In the genomic region with DNA sequence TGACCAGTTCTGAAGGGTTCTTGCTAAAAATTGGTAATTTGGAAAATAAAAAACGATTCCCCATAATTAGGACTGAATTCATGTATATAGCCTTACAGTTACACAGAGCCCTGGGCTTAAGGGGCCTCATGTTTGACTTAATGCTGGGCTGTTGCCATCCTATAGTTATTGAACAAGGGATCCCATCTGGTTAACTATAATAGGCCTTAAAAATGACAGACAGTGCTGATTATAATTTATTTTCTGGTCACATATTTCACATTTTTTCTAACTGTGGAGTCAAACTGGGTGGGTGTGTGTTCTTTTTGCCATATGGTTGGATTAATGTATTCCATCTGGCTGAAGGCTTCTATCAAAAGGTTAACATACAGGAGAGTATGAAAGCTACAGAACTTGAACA, we compare ENCODE assay signal across 20 mouse cellular contexts.
DNase-seq lines count a peak whose midpoint lies in the region; ATAC-seq lines count a peak whose summit lies in the region.
"Had no signal": no experiment of that assay in that cellular context is flagged by ENCODE, and none has a peak within 500 bp of the region (broad histone marks: within the 10 kb centered on the region; RNA-seq: fewer than 3 reads in every experiment).

No protein-coding gene starts in this region.

- H3K9ac ChIP-seq in midbrain, embryonic 11.5 days (ENCODE audit: low read length) = no peak overlapping the region
- no peak overlapping the region for H3K9ac ChIP-seq in midbrain, embryonic 15.5 days
- no peak overlapping the region for H3K9ac ChIP-seq in embryonic facial prominence, embryonic 14.5 days (ENCODE audit: low read depth, low read length)
- H3K9ac ChIP-seq: heart, embryonic 12.5 days; hindbrain, embryonic 15.5 days had no signal

- no peaks in the 10 kb centered on the region for H3K36me3 ChIP-seq in midbrain, embryonic 11.5 days (ENCODE audit: control insufficient read depth, insufficient read depth, low read length)
- H3K36me3 ChIP-seq in midbrain, embryonic 15.5 days (replicated peaks) = no peaks in the 10 kb centered on the region
- H3K36me3 ChIP-seq in embryonic facial prominence, embryonic 14.5 days (ENCODE audit: control insufficient read depth, insufficient read depth, low read length) = no peaks in the 10 kb centered on the region
- H3K36me3 ChIP-seq: G1E; heart, embryonic 12.5 days; hindbrain, embryonic 10.5 days; hindbrain, embryonic 15.5 days had no signal

- 66% methylated on average over 1 of the region's 1 CpGs for WGBS in midbrain, embryonic 11.5 days
- WGBS in midbrain, embryonic 15.5 days = 36% methylated on average over 1 of the region's 1 CpGs
- WGBS in embryonic facial prominence, embryonic 14.5 days = 39% methylated on average over 1 of the region's 1 CpGs

- no peaks in the 10 kb centered on the region for H3K4me1 ChIP-seq in midbrain, embryonic 11.5 days (ENCODE audit: control insufficient read depth, insufficient read depth, low read length)
- H3K4me1 ChIP-seq in midbrain, embryonic 15.5 days = no peaks in the 10 kb centered on the region
- H3K4me1 ChIP-seq in embryonic facial prominence, embryonic 14.5 days (ENCODE audit: control insufficient read depth, insufficient read depth, low read length) = no peaks in the 10 kb centered on the region
- H3K4me1 ChIP-seq: heart, embryonic 12.5 days; hindbrain, embryonic 10.5 days; hindbrain, embryonic 15.5 days had no signal

- no peak overlapping the region for H3K4me2 ChIP-seq in midbrain, embryonic 11.5 days
- H3K4me2 ChIP-seq in midbrain, embryonic 15.5 days = no peak overlapping the region
- no peak overlapping the region for H3K4me2 ChIP-seq in embryonic facial prominence, embryonic 14.5 days (ENCODE audit: low read depth, low read length)
- H3K4me2 ChIP-seq: heart, embryonic 12.5 days; hindbrain, embryonic 15.5 days had no signal

- DNase-seq in layer of hippocampus, adult 11-12 months (ENCODE audit: low spot score) = peak; percentile 2
- DNase-seq in layer of hippocampus, postnatal 10 days (ENCODE audit: low spot score in 2 of 2) = no peak
- DNase-seq in midbrain, embryonic 11.5 days (ENCODE audit: low spot score, missing footprints) = peak; percentile 69
- DNase-seq in embryonic facial prominence, embryonic 14.5 days (ENCODE audit: low spot score) = peak; percentile 53
- no peak for DNase-seq in kidney, postnatal 10 days
- DNase-seq in spleen, postnatal 36 days (ENCODE audit: low spot score in 2 of 2) = no peak
- DNase-seq: adrenal gland, postnatal 10 days; B cell, adult 2 months; cerebellum, adult 18-20 months; cerebellum, adult 9-11 months; cerebellum, postnatal 36 days; gastrocnemius, postnatal 14 days had no signal

- no peaks in the 10 kb centered on the region for H3K9me3 ChIP-seq in midbrain, embryonic 11.5 days (ENCODE audit: control insufficient read depth, low read length)
- no peaks in the 10 kb centered on the region for H3K9me3 ChIP-seq in midbrain, embryonic 15.5 days
- no peaks in the 10 kb centered on the region for H3K9me3 ChIP-seq in embryonic facial prominence, embryonic 14.5 days (ENCODE audit: control insufficient read depth, low read length)
- H3K9me3 ChIP-seq: G1E; heart, embryonic 12.5 days; hindbrain, embryonic 10.5 days; hindbrain, embryonic 15.5 days had no signal

- H3K27ac ChIP-seq in midbrain, embryonic 11.5 days (ENCODE audit: low read depth, low read length) = no peak overlapping the region
- no peak overlapping the region for H3K27ac ChIP-seq in midbrain, embryonic 15.5 days
- no peak overlapping the region for H3K27ac ChIP-seq in embryonic facial prominence, embryonic 14.5 days (replicated peaks; ENCODE audit: low read depth, low read length)
- H3K27ac ChIP-seq: hindbrain, embryonic 10.5 days; hindbrain, embryonic 15.5 days had no signal

- no peaks in the 10 kb centered on the region for H3K27me3 ChIP-seq in midbrain, embryonic 11.5 days (ENCODE audit: control insufficient read depth, insufficient read depth, low read length)
- no peaks in the 10 kb centered on the region for H3K27me3 ChIP-seq in midbrain, embryonic 15.5 days (replicated peaks)
- no peaks in the 10 kb centered on the region for H3K27me3 ChIP-seq in embryonic facial prominence, embryonic 14.5 days (replicated peaks; ENCODE audit: control insufficient read depth, insufficient read depth, low read length)
- H3K27me3 ChIP-seq: heart, embryonic 12.5 days; hindbrain, embryonic 15.5 days had no signal

- ATAC-seq in midbrain, embryonic 11.5 days (ENCODE audit: low FRiP score) = no peak
- no peak for ATAC-seq in midbrain, embryonic 15.5 days (replicated peaks)
- ATAC-seq in embryonic facial prominence, embryonic 14.5 days (ENCODE audit: low read depth) = no peak
- ATAC-seq: CD4-positive, CD25-positive, alpha-beta regulatory T cell, adult 4 months; forebrain, embryonic 16.5 days; intestine, embryonic 16.5 days had no signal

- no peak overlapping the region for H3K4me3 ChIP-seq in midbrain, embryonic 11.5 days (ENCODE audit: low read depth, low read length)
- no peak overlapping the region for H3K4me3 ChIP-seq in midbrain, embryonic 15.5 days
- no peak overlapping the region for H3K4me3 ChIP-seq in embryonic facial prominence, embryonic 14.5 days (ENCODE audit: low read depth, low read length)
- H3K4me3 ChIP-seq: heart, embryonic 12.5 days; hindbrain, embryonic 10.5 days; hindbrain, embryonic 15.5 days had no signal

Comparison
In these comparisons a context has a peak if more than half of its experiments do, and no peak if none do; other contexts are left out.
1. DNase-seq: peak in layer of hippocampus, adult 11-12 months (single experiment), midbrain, embryonic 11.5 days (single experiment) and embryonic facial prominence, embryonic 14.5 days (single experiment); none in layer of hippocampus, postnatal 10 days (0 of 2), kidney, postnatal 10 days (single experiment) and spleen, postnatal 36 days (0 of 2).